Mouse (Mus musculus): ENCODE results near the gene Gpr39.
"Not testable (repeated sequence)": the region's sequence is repeated elsewhere in the genome, so short reads cannot be mapped to it uniquely, and the experiment has no call there.

The Gpr39 gene

GRCm38 (mm10) chr1:125676790-125677273, at the start of gene Gpr39:
Gene Gpr39 (plus strand): TSS chr1:125676995.
- peak; percentile 24 for DNase-seq

- DNase-seq: no peak
Observed at GRCm38 (mm10) chr1:125639501-125640253, 37.1 kb upstream of the Gpr39 start.

- DNase-seq: no peak
Observed at GRCm38 (mm10) chr1:125643643-125644042, 33.2 kb upstream of the Gpr39 start.

- DNase-seq: not testable (repeated sequence)
Observed at GRCm38 (mm10) chr1:125646816-125647215, 30.0 kb upstream of the Gpr39 start.

- DNase-seq: no peak
Observed at GRCm38 (mm10) chr1:125648011-125648410, 28.8 kb upstream of the Gpr39 start.

GRCm38 (mm10) chr1:125649056-125649455, 27.7 kb upstream of the Gpr39 start:
- no peak for DNase-seq

GRCm38 (mm10) chr1:125652836-125653594, 23.8 kb upstream of the Gpr39 start:
- DNase-seq: no peak

- no peak for DNase-seq
Observed at GRCm38 (mm10) chr1:125657416-125657815, 19.4 kb upstream of the Gpr39 start.

GRCm38 (mm10) chr1:125660151-125660550, 16.6 kb upstream of the Gpr39 start:
- no peak for DNase-seq

- DNase-seq: no peak
Observed at GRCm38 (mm10) chr1:125660901-125661300, 15.9 kb upstream of the Gpr39 start.

- DNase-seq: no peak
Observed at GRCm38 (mm10) chr1:125662058-125662457, 14.7 kb upstream of the Gpr39 start.

- DNase-seq: no peak
Observed at GRCm38 (mm10) chr1:125662660-125663059, 14.1 kb upstream of the Gpr39 start.

- DNase-seq: no peak
Observed at GRCm38 (mm10) chr1:125663104-125663503, 13.7 kb upstream of the Gpr39 start.

GRCm38 (mm10) chr1:125665127-125665637, 11.6 kb upstream of the Gpr39 start:
- no peak for DNase-seq

GRCm38 (mm10) chr1:125669035-125669434, 7.8 kb upstream of the Gpr39 start:
- peak; percentile 13 for DNase-seq

GRCm38 (mm10) chr1:125675186-125675585, 1.6 kb upstream of the Gpr39 start:
- DNase-seq: no peak

- DNase-seq: no peak
Observed at GRCm38 (mm10) chr1:125677286-125677685, 491 bp downstream of the Gpr39 start.

- DNase-seq: no peak
Observed at GRCm38 (mm10) chr1:125679522-125680077, 2.8 kb downstream of the Gpr39 start.

- DNase-seq: no peak
Observed at GRCm38 (mm10) chr1:125684423-125684822, 7.6 kb downstream of the Gpr39 start.

GRCm38 (mm10) chr1:125685304-125685703, 8.5 kb downstream of the Gpr39 start:
- DNase-seq: no peak

GRCm38 (mm10) chr1:125687701-125688420, 11.1 kb downstream of the Gpr39 start:
- no peak for DNase-seq

GRCm38 (mm10) chr1:125693541-125693940, 16.7 kb downstream of the Gpr39 start:
- DNase-seq: no peak

- DNase-seq: no peak
Observed at GRCm38 (mm10) chr1:125694338-125694737, 17.5 kb downstream of the Gpr39 start.

Data from embryo, embryonic 11 days (tissue).